Mouse (Mus musculus): Measurements from ENCODE around the gene Rilpl1.

The Rilpl1 gene

GRCm38 (mm10) chr5:124452494-124453228, 78.5 kb downstream of the Rilpl1 start:
- no peak for DNase-seq (ENCODE audit: low spot score in 2 of 2)

GRCm38 (mm10) chr5:124450641-124451340, 80.4 kb downstream of the Rilpl1 start:
- no peak for DNase-seq (ENCODE audit: low spot score in 2 of 2)

GRCm38 (mm10) chr5:124450051-124450450, 81.1 kb downstream of the Rilpl1 start:
- no peak for DNase-seq (ENCODE audit: low spot score in 2 of 2)

GRCm38 (mm10) chr5:124449494-124449893, 81.7 kb downstream of the Rilpl1 start:
- no peak for DNase-seq (ENCODE audit: low spot score in 2 of 2)

- DNase-seq (ENCODE audit: low spot score in 2 of 2) = peak; percentile 46 to 69
Measured at GRCm38 (mm10) chr5:124446301-124446881, 84.8 kb downstream of the Rilpl1 start.

GRCm38 (mm10) chr5:124445621-124446293, 85.4 kb downstream of the Rilpl1 start:
- peak; percentile 71 to 76 for DNase-seq (ENCODE audit: low spot score in 2 of 2)

GRCm38 (mm10) chr5:124444661-124445561, 86.3 kb downstream of the Rilpl1 start:
- peak; percentile 75 to 83 for DNase-seq (ENCODE audit: low spot score in 2 of 2)

GRCm38 (mm10) chr5:124444208-124444607, 87.0 kb downstream of the Rilpl1 start:
- no peak for DNase-seq (ENCODE audit: low spot score in 2 of 2)
